Mouse (Mus musculus): Measurements from ENCODE around the gene Pla1a.
"Not testable (repeated sequence)": the region's sequence is repeated elsewhere in the genome, so short reads cannot be mapped to it uniquely, and the experiment has no call there.

The Pla1a gene

GRCm38 (mm10) chr16:38454533-38455254 lies 21.7 kb upstream of the Pla1a start:
- no peaks in the 10 kb centered on the region for H3K9me3 ChIP-seq (ENCODE audit: low read length)
- no peaks in the 10 kb centered on the region for H3K27me3 ChIP-seq (ENCODE audit: insufficient read depth, low read length)
- peaks cover 83% of the 10 kb centered on the region for H3K4me1 ChIP-seq (replicated peaks; ENCODE audit: low read depth, low read length)
- no peak for TF ChIP-seq NANOG (IDR thresholded peaks at IDR 0.05; ENCODE audit: borderline replicate concordance, low read length)
- no peak for TF ChIP-seq POU5F1 (IDR thresholded peaks at IDR 0.05; ENCODE audit: borderline replicate concordance, low read length)
- TF ChIP-seq CTCF (conservative IDR thresholded peaks at IDR 0.05; ENCODE audit: low read length) = no peak
- H3K4me3 ChIP-seq (replicated peaks; ENCODE audit: low read length) = no peak overlapping the region
- peaks cover 12% of the 10 kb centered on the region for H3K36me3 ChIP-seq (ENCODE audit: insufficient read depth, low read length)

- no peaks in the 10 kb centered on the region for H3K27me3 ChIP-seq (ENCODE audit: insufficient read depth, low read length)
- H3K36me3 ChIP-seq (ENCODE audit: insufficient read depth, low read length) = peaks cover 19% of the 10 kb centered on the region
- TF ChIP-seq POU5F1 (IDR thresholded peaks at IDR 0.05; ENCODE audit: borderline replicate concordance, low read length) = no peak
- no peak for TF ChIP-seq CTCF (conservative IDR thresholded peaks at IDR 0.05; ENCODE audit: low read length)
- TF ChIP-seq NANOG (IDR thresholded peaks at IDR 0.05; ENCODE audit: borderline replicate concordance, low read length) = no peak
- H3K9me3 ChIP-seq (ENCODE audit: low read length) = no peaks in the 10 kb centered on the region
- H3K4me3 ChIP-seq (replicated peaks; ENCODE audit: low read length) = no peak overlapping the region
- H3K4me1 ChIP-seq (replicated peaks; ENCODE audit: low read depth, low read length) = peaks cover 83% of the 10 kb centered on the region
Measured at GRCm38 (mm10) chr16:38453952-38454351, 21.0 kb upstream of the Pla1a start.

GRCm38 (mm10) chr16:38453203-38453553 lies 20.2 kb upstream of the Pla1a start:
- peaks cover 83% of the 10 kb centered on the region for H3K4me1 ChIP-seq (replicated peaks; ENCODE audit: low read depth, low read length)
- no peaks in the 10 kb centered on the region for H3K27me3 ChIP-seq (ENCODE audit: insufficient read depth, low read length)
- peak overlapping the region; percentile 90 for H3K4me3 ChIP-seq (replicated peaks; ENCODE audit: low read length)
- no peaks in the 10 kb centered on the region for H3K9me3 ChIP-seq (ENCODE audit: low read length)
- H3K36me3 ChIP-seq (ENCODE audit: insufficient read depth, low read length) = peaks cover 27% of the 10 kb centered on the region
- no peak for TF ChIP-seq POU5F1 (IDR thresholded peaks at IDR 0.05; ENCODE audit: borderline replicate concordance, low read length)
- no peak for TF ChIP-seq NANOG (IDR thresholded peaks at IDR 0.05; ENCODE audit: borderline replicate concordance, low read length)
- TF ChIP-seq CTCF (conservative IDR thresholded peaks at IDR 0.05; ENCODE audit: low read length) = no peak

DNA sequence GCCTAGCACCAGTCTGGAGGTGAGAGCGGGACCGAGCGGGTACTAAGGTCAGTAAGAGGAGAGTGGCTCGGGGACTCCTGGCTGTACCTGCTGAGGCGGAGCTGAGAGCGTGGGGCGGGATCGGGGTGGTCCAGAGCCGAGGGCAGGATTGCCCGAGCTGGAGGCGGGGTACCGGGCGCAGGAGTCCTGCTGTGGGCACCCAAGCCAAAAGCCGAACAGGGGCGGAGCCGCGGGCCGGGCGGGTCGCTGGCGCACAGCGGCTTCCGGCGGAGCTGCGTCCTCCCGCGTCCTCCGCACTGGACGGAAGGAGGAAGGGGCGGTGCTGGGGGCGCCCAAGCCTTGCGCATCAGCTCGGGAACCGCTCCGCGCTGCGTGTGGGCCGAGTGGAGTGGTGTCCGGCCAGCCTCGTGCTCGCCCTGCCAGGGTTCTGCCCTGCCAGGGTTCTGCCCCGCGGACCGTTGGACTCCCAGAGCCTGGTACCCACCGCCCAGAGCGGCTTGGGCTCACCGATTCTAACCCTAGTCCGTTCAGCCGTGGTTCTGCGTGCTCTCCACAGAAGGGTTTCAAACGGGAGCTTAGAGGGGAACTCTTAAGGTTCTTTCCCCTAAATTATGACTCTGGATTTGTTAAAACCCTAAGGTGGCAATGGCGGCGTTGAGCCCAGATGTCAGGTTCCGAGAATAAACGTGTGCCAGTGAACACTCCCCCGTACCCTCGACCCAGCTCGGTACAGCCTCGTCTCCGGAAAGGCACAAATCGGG lies 19.7 kb upstream of the Pla1a start, which contains the start of gene Adprh:
Adprh (minus strand) TSS at position 262 of the 761 bp plus-strand sequence.
- no peaks in the 10 kb centered on the region for H3K27me3 ChIP-seq (ENCODE audit: insufficient read depth, low read length)
- TF ChIP-seq NANOG (IDR thresholded peaks at IDR 0.05; ENCODE audit: borderline replicate concordance, low read length) = no peak
- no peak for TF ChIP-seq CTCF (conservative IDR thresholded peaks at IDR 0.05; ENCODE audit: low read length)
- TF ChIP-seq POU5F1 (IDR thresholded peaks at IDR 0.05; ENCODE audit: borderline replicate concordance, low read length) = no peak
- H3K9me3 ChIP-seq (ENCODE audit: low read length) = no peaks in the 10 kb centered on the region
- H3K36me3 ChIP-seq (ENCODE audit: insufficient read depth, low read length) = peaks cover 32% of the 10 kb centered on the region
- H3K4me3 ChIP-seq (replicated peaks; ENCODE audit: low read length) = peak within 1 kb of the TSS; percentile 90
- peaks cover 83% of the 10 kb centered on the region for H3K4me1 ChIP-seq (replicated peaks; ENCODE audit: low read depth, low read length)

GRCm38 (mm10) chr16:38451421-38452205 lies 18.7 kb upstream of the Pla1a start:
- TF ChIP-seq NANOG (IDR thresholded peaks at IDR 0.05; ENCODE audit: borderline replicate concordance, low read length) (no peak), CTCF (conservative IDR thresholded peaks at IDR 0.05; ENCODE audit: low read length) (no peak), POU5F1 (IDR thresholded peaks at IDR 0.05; ENCODE audit: borderline replicate concordance, low read length) (no peak)
- peaks cover 83% of the 10 kb centered on the region for H3K4me1 ChIP-seq (replicated peaks; ENCODE audit: low read depth, low read length)
- peaks cover 40% of the 10 kb centered on the region for H3K36me3 ChIP-seq (ENCODE audit: insufficient read depth, low read length)
- no peaks in the 10 kb centered on the region for H3K27me3 ChIP-seq (ENCODE audit: insufficient read depth, low read length)
- H3K4me3 ChIP-seq (replicated peaks; ENCODE audit: low read length) = peak overlapping the region; percentile 90
- no peaks in the 10 kb centered on the region for H3K9me3 ChIP-seq (ENCODE audit: low read length)

DNA sequence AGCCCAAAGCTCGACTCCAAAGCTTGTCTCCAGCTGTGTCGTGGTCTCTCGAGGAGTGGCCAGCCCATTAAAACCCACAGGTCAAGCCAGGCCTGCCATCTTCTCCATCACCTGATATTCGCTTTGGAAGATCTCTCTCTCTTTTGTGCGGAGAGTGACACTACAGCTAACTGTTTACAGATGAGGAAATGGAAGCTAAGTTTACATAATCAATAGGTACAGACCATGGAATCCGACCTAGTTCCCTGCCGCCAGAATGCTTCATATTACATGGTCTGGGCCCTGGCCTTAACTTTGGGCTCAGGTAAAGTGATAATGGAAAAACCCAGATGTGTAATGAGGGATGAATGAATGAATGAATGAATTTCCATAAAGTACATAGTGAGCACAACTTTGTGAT lies 17.8 kb upstream of the Pla1a start:
- Histone ChIP-seq H3K36me3 (ENCODE audit: insufficient read depth, low read length) (peaks cover 49% of the 10 kb centered on the region), H3K9me3 (ENCODE audit: low read length) (0 out of 2 replicates have a peak, but pooled peaks cover under 1% of the 10 kb centered on the region)
- TF ChIP-seq CTCF (conservative IDR thresholded peaks at IDR 0.05; ENCODE audit: low read length) (no peak), NANOG (IDR thresholded peaks at IDR 0.05; ENCODE audit: borderline replicate concordance, low read length) (no peak), POU5F1 (IDR thresholded peaks at IDR 0.05; ENCODE audit: borderline replicate concordance, low read length) (no peak)

GRCm38 (mm10) chr16:38448458-38448857 lies 15.5 kb upstream of the Pla1a start:
- H3K4me3 ChIP-seq (replicated peaks; ENCODE audit: low read length) = peak overlapping the region; percentile 80
- peaks cover 67% of the 10 kb centered on the region for H3K36me3 ChIP-seq (ENCODE audit: insufficient read depth, low read length)
- H3K9me3 ChIP-seq (ENCODE audit: low read length) = peaks cover 23% of the 10 kb centered on the region
- no peaks in the 10 kb centered on the region for H3K27me3 ChIP-seq (ENCODE audit: insufficient read depth, low read length)
- TF ChIP-seq CTCF (conservative IDR thresholded peaks at IDR 0.05; ENCODE audit: low read length) (no peak), NANOG (IDR thresholded peaks at IDR 0.05; ENCODE audit: borderline replicate concordance, low read length) (no peak), POU5F1 (IDR thresholded peaks at IDR 0.05; ENCODE audit: borderline replicate concordance, low read length) (no peak)
- peaks cover 76% of the 10 kb centered on the region for H3K4me1 ChIP-seq (replicated peaks; ENCODE audit: low read depth, low read length)

More for the DNA sequence above, 17.8 kb upstream of the Pla1a start:
- H3K4me1 ChIP-seq (replicated peaks; ENCODE audit: low read depth, low read length) = peaks cover 85% of the 10 kb centered on the region
- no peaks in the 10 kb centered on the region for H3K27me3 ChIP-seq (ENCODE audit: insufficient read depth, low read length)
- peak overlapping the region; percentile 63 for H3K4me3 ChIP-seq (replicated peaks; ENCODE audit: low read length)

DNA sequence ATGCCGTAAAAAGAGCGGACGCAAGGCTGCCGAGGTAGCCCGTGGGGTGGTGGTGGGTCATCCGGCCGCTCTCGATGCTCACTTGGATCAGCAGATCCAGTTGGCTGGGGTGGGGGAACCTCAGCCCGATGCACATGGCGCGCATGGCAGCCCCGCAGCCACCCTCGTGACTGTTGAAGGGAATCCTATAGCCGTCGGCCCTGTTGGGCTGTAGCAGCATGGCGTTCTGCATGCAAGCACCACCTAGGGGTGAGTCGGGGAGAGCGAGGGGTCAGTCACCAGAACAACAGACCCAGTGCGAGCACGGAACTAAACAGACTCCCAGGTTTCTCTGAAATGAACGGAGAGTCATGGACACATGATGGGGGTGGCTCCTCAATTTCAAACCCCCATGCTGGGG lies 14.4 kb upstream of the Pla1a start:
- peaks cover 82% of the 10 kb centered on the region for H3K4me1 ChIP-seq (replicated peaks; ENCODE audit: low read depth, low read length)
- peaks cover 78% of the 10 kb centered on the region for H3K36me3 ChIP-seq (ENCODE audit: insufficient read depth, low read length)
- peak overlapping the region; percentile 80 for H3K4me3 ChIP-seq (replicated peaks; ENCODE audit: low read length)
- H3K9me3 ChIP-seq (ENCODE audit: low read length) = peaks cover 34% of the 10 kb centered on the region
- TF ChIP-seq CTCF (conservative IDR thresholded peaks at IDR 0.05; ENCODE audit: low read length) (no peak; the same call in 1 of the 2 replicates), POU5F1 (IDR thresholded peaks at IDR 0.05; ENCODE audit: borderline replicate concordance, low read length) (no peak), NANOG (IDR thresholded peaks at IDR 0.05; ENCODE audit: borderline replicate concordance, low read length) (no peak)
- no peaks in the 10 kb centered on the region for H3K27me3 ChIP-seq (ENCODE audit: insufficient read depth, low read length)

DNA sequence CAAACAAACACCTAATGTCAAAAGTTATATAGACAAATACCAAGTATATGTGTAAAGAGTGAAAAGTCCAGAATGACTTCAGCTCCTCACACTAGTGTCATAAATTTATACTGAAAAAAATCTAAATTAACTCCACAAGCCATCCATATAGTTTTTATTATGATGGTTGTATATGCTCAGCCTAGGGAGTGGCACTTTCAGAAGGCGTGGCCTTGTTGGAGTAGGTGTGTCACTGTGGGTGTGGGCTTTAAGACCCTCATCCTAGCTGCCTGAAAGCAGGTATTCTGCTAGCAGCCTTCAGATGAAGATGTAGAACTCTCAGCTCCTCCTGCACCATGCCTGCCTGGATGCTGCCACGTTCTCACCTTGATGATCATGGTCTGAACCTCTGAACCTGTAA lies 13.2 kb upstream of the Pla1a start:
- H3K9me3 ChIP-seq (ENCODE audit: low read length) = peaks cover 45% of the 10 kb centered on the region
- H3K36me3 ChIP-seq (ENCODE audit: insufficient read depth, low read length) = peaks cover 83% of the 10 kb centered on the region
- not testable (repeated sequence) for H3K27me3 ChIP-seq (ENCODE audit: insufficient read depth, low read length)
- peak overlapping the region; percentile 80 for H3K4me3 ChIP-seq (replicated peaks; ENCODE audit: low read length)
- H3K4me1 ChIP-seq (replicated peaks; ENCODE audit: low read depth, low read length) = peaks cover 90% of the 10 kb centered on the region
